Mouse (Mus musculus) spleen, adult 2 months (tissue): ENCODE data around the gene Tmem171.

Source experiments
- CTCF ChIP-seq: fragments of 200-500 bp; IDR thresholded peaks from 2 replicates; pipeline ENCODE4 v1.5.1; 2011; ENCODE audit warnings: mild to moderate bottlenecking, inconsistent platforms; ENCODE audit not compliant: insufficient read depth, insufficient read length, insufficient replicate concordance; ENCODE audit errors: extremely low read depth
- POLR2A ChIP-seq: fragments of 200-500 bp; IDR thresholded peaks from 2 replicates; pipeline ENCODE4 v1.6.1; 2011; ENCODE audit warnings: low read depth, low read length, inconsistent platforms

DNA sequence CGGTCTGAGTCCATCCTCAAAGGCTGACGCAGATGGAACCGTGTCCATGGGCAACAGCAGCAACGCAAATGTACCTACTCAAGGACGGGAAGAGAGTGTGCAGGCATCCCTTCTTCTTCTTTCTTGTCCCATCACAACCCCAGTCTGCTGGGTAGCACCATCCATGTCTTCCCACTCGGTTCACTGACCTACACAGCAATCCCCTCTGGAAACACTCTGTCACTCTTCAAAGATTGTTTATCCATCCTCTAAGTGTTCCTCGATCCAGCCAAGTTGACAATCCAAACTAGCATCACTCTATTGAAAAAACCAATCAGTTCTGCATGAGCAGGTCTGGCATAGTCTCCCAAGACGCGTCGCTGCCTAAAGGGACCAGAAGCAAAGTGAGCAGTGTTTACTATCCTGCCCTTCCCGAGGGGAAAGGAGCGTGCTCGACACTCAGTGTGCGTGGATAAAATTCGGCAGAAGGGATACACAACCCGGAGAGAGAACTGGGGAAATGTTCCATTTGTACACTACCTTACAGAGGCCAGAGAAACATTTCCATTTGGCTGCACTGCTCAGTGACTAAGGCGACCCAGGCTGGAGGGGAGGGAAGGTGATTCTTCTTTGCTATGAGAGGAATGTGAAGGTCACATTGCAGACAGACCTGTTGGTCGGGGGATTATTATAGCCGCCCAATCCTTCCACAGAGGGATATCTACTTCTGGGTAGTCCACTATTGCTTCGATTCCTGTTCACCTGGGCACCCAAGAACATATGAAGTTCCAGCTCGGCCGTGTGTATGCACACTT is 46.7 kb downstream of the Tmem171 start:
- TF ChIP-seq CTCF: no peak
- TF ChIP-seq POLR2A: no peak
